Mouse (Mus musculus) intestine, postnatal 0 days (tissue): ENCODE results near the gene Ccdc85c. TPM values are rescaled to one million over a fixed set of nuclear protein-coding genes. Genes with fewer than 3 reads are reported as not detected.

ENCODE experiments used
- ATAC-seq: fragments of 200-750 bp; cut with Nextera tagmentation; 2 replicates; pipeline ENCODE4 v1.8.0; 2017; ENCODE audit warnings: mild to moderate bottlenecking, moderate TSS enrichment, moderate library complexity
- H3K27ac ChIP-seq: fragments of 300-500 bp; sonication (generic); 2 replicates; pipeline ENCODE4 v1.5.1; 2014; ENCODE audit warnings: mild to moderate bottlenecking, low read depth, low read length, moderate library complexity
- H3K27me3 ChIP-seq: fragments of 300-500 bp; sonication (generic); replicated peaks from 2 replicates; pipeline ENCODE4 v1.6.1; 2014; ENCODE audit warnings: low read length, mixed read lengths; ENCODE audit not compliant: control insufficient read depth, insufficient read depth
- H3K36me3 ChIP-seq: fragments of 300-500 bp; sonication (generic); 2 replicates; pipeline ENCODE4 v1.6.1; 2014; ENCODE audit warnings: mild to moderate bottlenecking, moderate library complexity; ENCODE audit not compliant: control insufficient read depth, insufficient read depth
- H3K4me1 ChIP-seq: fragments of 300-500 bp; sonication (generic); replicated peaks from 2 replicates; pipeline ENCODE4 v1.6.1; 2014; ENCODE audit warnings: antibody characterized with exemption, low read length, mixed read lengths; ENCODE audit not compliant: control insufficient read depth, insufficient read depth
- H3K4me2 ChIP-seq: fragments of 300-500 bp; sonication (generic); replicated peaks from 2 replicates; pipeline ENCODE4 v1.6.1; 2014; ENCODE audit warnings: low read depth, mild to moderate bottlenecking, moderate library complexity
- H3K4me3 ChIP-seq: fragments of 300-500 bp; sonication (generic); 2 replicates; pipeline ENCODE4 v1.5.1; 2014; ENCODE audit warnings: low read depth, low read length
- H3K9ac ChIP-seq: fragments of 300-500 bp; sonication (generic); 2 replicates; pipeline ENCODE4 v1.6.1; 2014; ENCODE audit warnings: mild to moderate bottlenecking, low read depth, low read length
- H3K9me3 ChIP-seq: fragments of 300-500 bp; sonication (generic); 2 replicates; pipeline ENCODE4 v1.6.1; 2016; ENCODE audit warnings: mixed run types; ENCODE audit not compliant: control insufficient read depth
- CTCF ChIP-seq: sonication (generic); IDR thresholded peaks from 2 replicates; pipeline ENCODE4 v1.5.1; 2016; ENCODE audit warnings: low read depth, mild to moderate bottlenecking, control low read depth, antibody characterized with exemption, moderate library complexity
- WGBS: fragments of 180-500 bp; shearing (Covaris S2); extraction: QIAGEN DNeasy Blood & Tissue Kit; methylation state at CpG from one replicate; pipeline ENCODE4 v1.1.7; 2014; 5-methylcytosine and 5-hydroxymethylcytosine counted together
- polyA plus RNA-seq: library from polyadenylated mRNA; unstranded; fragments of >200 nt; fragmentation: Nextera tagmentation; extraction: Ambion mirVana; gene quantifications from 2 replicates; pipeline ENCODE4 v1.2.1, GENCODE M21; 2015

Ccdc85c gene
- polyA plus RNA-seq, 1 experiment from 2014 or later, result 10.1 TPM

- H3K9me3 ChIP-seq, result no peaks in the 10 kb centered on the region
- H3K36me3 ChIP-seq, result no peaks in the 10 kb centered on the region
- 92% methylated on average over 3 of the region's 3 CpGs for WGBS
- TF ChIP-seq CTCF, result no peak
- H3K4me3 ChIP-seq, result no peak overlapping the region
- ATAC-seq, result no peak
- no peaks in the 10 kb centered on the region for H3K27me3 ChIP-seq
- no peak overlapping the region for H3K4me2 ChIP-seq
- no peak overlapping the region for H3K27ac ChIP-seq
- H3K4me1 ChIP-seq, result peaks cover 6% of the 10 kb centered on the region; the same call in 1 of the 2 replicates
- H3K9ac ChIP-seq, result no peak overlapping the region
Measured at GRCm38 (mm10) chr12:108170467-108170866, 104.8 kb downstream of the Ccdc85c start.

- no peaks in the 10 kb centered on the region for H3K27me3 ChIP-seq
- H3K4me1 ChIP-seq, result peaks cover 3% of the 10 kb centered on the region; the same call in 1 of the 2 replicates
- ATAC-seq, result no peak
- no peak for TF ChIP-seq CTCF
- H3K4me3 ChIP-seq, result no peak overlapping the region
- no peak overlapping the region for H3K9ac ChIP-seq
- H3K36me3 ChIP-seq, result peaks cover 6% of the 10 kb centered on the region
- H3K27ac ChIP-seq, result no peak overlapping the region
- no peak overlapping the region for H3K4me2 ChIP-seq
- WGBS, result 58% methylated on average over 3 of the region's 3 CpGs
- no peaks in the 10 kb centered on the region for H3K9me3 ChIP-seq
Measured at GRCm38 (mm10) chr12:108168909-108169308, 106.3 kb downstream of the Ccdc85c start.

DNA sequence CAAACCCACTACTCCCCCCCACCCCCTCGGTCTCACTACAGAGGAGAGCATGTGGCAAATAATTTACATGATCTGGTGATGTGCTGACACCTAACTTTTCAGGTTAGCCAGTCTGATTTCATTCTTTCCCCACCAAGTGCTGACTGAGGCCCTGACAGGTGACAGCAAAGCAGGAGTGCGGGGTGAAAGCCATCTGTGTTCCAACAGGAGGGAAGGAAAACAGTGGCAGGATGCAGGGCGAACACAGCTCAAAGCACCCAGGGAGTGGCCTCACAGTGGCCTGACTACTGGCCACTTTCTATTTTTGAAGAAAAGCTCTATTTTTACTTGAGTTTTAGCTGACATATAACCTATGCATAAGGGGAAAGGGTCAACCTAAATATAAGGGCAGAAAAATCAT lies 111.5 kb downstream of the Ccdc85c start:
- WGBS, result 81% methylated on average over 3 of the region's 3 CpGs
- Histone ChIP-seq H3K9ac (no peak overlapping the region), H3K4me1 (peaks cover 2% of the 10 kb centered on the region; the same call in 1 of the 2 replicates), H3K36me3 (peaks cover 43% of the 10 kb centered on the region), H3K4me2 (no peak overlapping the region), H3K4me3 (no peak overlapping the region), H3K27me3 (no peaks in the 10 kb centered on the region), H3K27ac (no peak overlapping the region), H3K9me3 (no peaks in the 10 kb centered on the region)
- no peak for TF ChIP-seq CTCF
- ATAC-seq, result no peak

GRCm38 (mm10) chr12:108162036-108162435 lies 113.2 kb downstream of the Ccdc85c start:
- Histone ChIP-seq H3K4me3 (no peak overlapping the region), H3K4me1 (no peaks in the 10 kb centered on the region), H3K9me3 (no peaks in the 10 kb centered on the region), H3K27ac (no peak overlapping the region), H3K4me2 (no peak overlapping the region), H3K9ac (no peak overlapping the region), H3K36me3 (peaks cover 46% of the 10 kb centered on the region), H3K27me3 (no peaks in the 10 kb centered on the region)
- ATAC-seq, result no peak
- TF ChIP-seq CTCF, result peak; percentile 70
- WGBS, result 96% methylated on average over 1 of the region's 1 CpGs

- Histone ChIP-seq H3K9ac (no peak overlapping the region), H3K9me3 (no peaks in the 10 kb centered on the region), H3K4me3 (no peak overlapping the region), H3K4me2 (no peak overlapping the region), H3K27ac (no peak overlapping the region), H3K36me3 (peaks cover 53% of the 10 kb centered on the region), H3K4me1 (no peaks in the 10 kb centered on the region), H3K27me3 (no peaks in the 10 kb centered on the region)
- peak; percentile 34; the same call in 1 of the 2 replicates for TF ChIP-seq CTCF
- ATAC-seq, result no peak
Measured at GRCm38 (mm10) chr12:108159863-108160262, 115.4 kb downstream of the Ccdc85c start.

Other genes with a start within 250 kb of the Ccdc85c start
- gene Setd3, start 96.1 kb downstream of the Ccdc85c start, polyA plus RNA-seq, result 49.1 and 50.0 TPM in 2 replicates
- 3.0 and 3.3 TPM in 2 replicates for gene Ccnk, start 95.8 kb downstream of the Ccdc85c start, polyA plus RNA-seq
- gene Hhipl1, start 30.8 kb upstream of the Ccdc85c start, polyA plus RNA-seq, result 0.20 TPM in 2 replicates
- 0.85 and 0.86 TPM in 2 replicates for gene Cyp46a1, start 59.0 kb upstream of the Ccdc85c start, polyA plus RNA-seq
- 27.8 and 32.9 TPM in 2 replicates for gene Eml1, start 95.5 kb upstream of the Ccdc85c start, polyA plus RNA-seq